Mouse (Mus musculus): ENCODE measurements at regions not wholly inside any gene's neighbourhood (a gene's known extent, or its start where the extent isn't known, plus 50 kb on each side); places are given as distances from the start of the nearest gene placed in this dataset.

- TF ChIP-seq CTCF (conservative IDR thresholded peaks at IDR 0.05; ENCODE audit: low read length), result no peak
- no peak for TF ChIP-seq POU5F1 (IDR thresholded peaks at IDR 0.05; ENCODE audit: borderline replicate concordance, low read length)
- no peak for TF ChIP-seq NANOG (IDR thresholded peaks at IDR 0.05; ENCODE audit: borderline replicate concordance, low read length)
Observed at GRCm38 (mm10) chr9:61509591-61510191, 137.5 kb downstream of the Tle3 start.

All from E14TG2a.4 (cell line).